Mouse (Mus musculus): ENCODE data around the gene Bcl11a.

Bcl11a gene

GRCm38 (mm10) chr11:24217741-24218333 is 140.0 kb downstream of the Bcl11a start:
- no peak for DNase-seq

GRCm38 (mm10) chr11:24221601-24222307 is 143.9 kb downstream of the Bcl11a start:
- peak; percentile 15 to 17 for DNase-seq

All from cerebellum, postnatal 25 days (tissue).